Mouse (Mus musculus) forebrain, embryonic 16.5 days (tissue): ENCODE results near the gene Cd22. TPM values are rescaled to one million over a fixed set of nuclear protein-coding genes. Genes with fewer than 3 reads are reported as not detected.
A peak's percentile ranks its signal among the peaks of the same experiment; 100 is the strongest.

Experiments
- ATAC-seq: fragments of 200-750 bp; cut with Nextera tagmentation; 2 replicates; pipeline ENCODE4 v1.8.0; 2017; ENCODE audit warnings: mild to moderate bottlenecking, moderate library complexity
- H3K27ac ChIP-seq: fragments of 300-500 bp; sonication (generic); 2 replicates; pipeline ENCODE4 v1.5.1; 2014; ENCODE audit warnings: low read length, control low read depth
- H3K27me3 ChIP-seq: fragments of 300-500 bp; sonication (generic); replicated peaks from 2 replicates; pipeline ENCODE4 v1.6.1; 2014; ENCODE audit warnings: low read length; ENCODE audit not compliant: control insufficient read depth, insufficient read depth
- H3K36me3 ChIP-seq: fragments of 300-500 bp; sonication (generic); 2 replicates; pipeline ENCODE4 v1.6.1; 2014; ENCODE audit not compliant: control insufficient read depth, insufficient read depth
- H3K4me1 ChIP-seq: fragments of 300-500 bp; sonication (generic); replicated peaks from 2 replicates; pipeline ENCODE4 v1.6.1; 2014; ENCODE audit warnings: low read length; ENCODE audit not compliant: control insufficient read depth, insufficient read depth
- H3K4me2 ChIP-seq: fragments of 300-500 bp; sonication (generic); 2 replicates; pipeline ENCODE4 v1.6.1; 2014; ENCODE audit warnings: mild to moderate bottlenecking, low read length, control low read depth
- H3K4me3 ChIP-seq: fragments of 300-500 bp; sonication (generic); replicated peaks from 2 replicates; pipeline ENCODE4 v1.5.1; 2014; ENCODE audit warnings: mild to moderate bottlenecking, low read length, control low read depth
- H3K9ac ChIP-seq: fragments of 300-500 bp; sonication (generic); replicated peaks from 2 replicates; pipeline ENCODE4 v1.6.1; 2014; ENCODE audit warnings: low read depth, low read length, control low read depth
- H3K9me3 ChIP-seq: fragments of 300-500 bp; sonication (generic); 2 replicates; pipeline ENCODE4 v1.6.1; 2016; ENCODE audit warnings: low read length; ENCODE audit not compliant: control insufficient read depth
- WGBS: fragments of 180-500 bp; shearing (Covaris S2); extraction: QIAGEN DNeasy Blood & Tissue Kit; methylation state at CpG from one replicate; pipeline ENCODE4 v1.1.7; 2014; 5-methylcytosine and 5-hydroxymethylcytosine counted together
- polyA plus RNA-seq: library from polyadenylated mRNA; unstranded; fragments of >200 nt; fragmentation: Nextera tagmentation; extraction: Ambion mirVana; gene quantifications from 2 replicates; pipeline ENCODE4 v1.2.1, GENCODE M21; 2015

Cd22 gene
- polyA plus RNA-seq, 1 experiment from 2014 or later: 0.25 TPM

GRCm38 (mm10) chr7:30851421-30851820, 28.7 kb downstream of the Cd22 start:
- 79% methylated on average over 1 of the region's 1 CpGs for WGBS
- no peaks in the 10 kb centered on the region for H3K36me3 ChIP-seq
- no peak overlapping the region for H3K9ac ChIP-seq
- 0 out of 2 replicates have a peak, but pooled peaks cover 2% of the 10 kb centered on the region for H3K27me3 ChIP-seq
- no peak overlapping the region for H3K4me3 ChIP-seq
- H3K4me1 ChIP-seq: no peaks in the 10 kb centered on the region
- no peak overlapping the region for H3K4me2 ChIP-seq
- no peak overlapping the region for H3K27ac ChIP-seq
- H3K9me3 ChIP-seq: no peaks in the 10 kb centered on the region
- no peak for ATAC-seq

- ATAC-seq: no peak
- 69% methylated on average over 6 of the region's 6 CpGs for whole genome bisulfite sequencing
- Histone ChIP-seq H3K27me3 (0 out of 2 replicates have a peak, but pooled peaks cover 2% of the 10 kb centered on the region), H3K4me1 (no peaks in the 10 kb centered on the region), H3K9me3 (no peaks in the 10 kb centered on the region), H3K27ac (no peak overlapping the region), H3K36me3 (no peaks in the 10 kb centered on the region), H3K4me2 (no peak overlapping the region), H3K4me3 (no peak overlapping the region), H3K9ac (no peak overlapping the region)
Measured at GRCm38 (mm10) chr7:30847934-30848333, 32.2 kb downstream of the Cd22 start.

- ATAC-seq: no peak
- Histone ChIP-seq H3K4me2 (no peak overlapping the region), H3K27me3 (0 out of 2 replicates have a peak, but pooled peaks cover 2% of the 10 kb centered on the region), H3K4me1 (no peaks in the 10 kb centered on the region), H3K36me3 (no peaks in the 10 kb centered on the region), H3K9me3 (no peaks in the 10 kb centered on the region), H3K27ac (no peak overlapping the region), H3K4me3 (no peak overlapping the region), H3K9ac (no peak overlapping the region)
- 74% methylated on average over 5 of the region's 5 CpGs for WGBS
Measured at GRCm38 (mm10) chr7:30847386-30847785, 32.8 kb downstream of the Cd22 start.

- Histone ChIP-seq H3K4me1 (no peaks in the 10 kb centered on the region), H3K4me3 (no peak overlapping the region), H3K9ac (no peak overlapping the region), H3K9me3 (no peaks in the 10 kb centered on the region), H3K36me3 (no peaks in the 10 kb centered on the region), H3K4me2 (no peak overlapping the region), H3K27me3 (no peaks in the 10 kb centered on the region), H3K27ac (no peak overlapping the region)
- WGBS: 81% methylated on average over 2 of the region's 2 CpGs
- ATAC-seq: no peak
Measured at GRCm38 (mm10) chr7:30846505-30847053, 33.6 kb downstream of the Cd22 start.

- Histone ChIP-seq H3K27me3 (no peaks in the 10 kb centered on the region), H3K27ac (peak overlapping the region; percentile 39; the same call in 1 of the 2 replicates), H3K4me1 (no peaks in the 10 kb centered on the region), H3K4me2 (no peak overlapping the region), H3K9me3 (no peaks in the 10 kb centered on the region), H3K9ac (no peak overlapping the region), H3K36me3 (no peaks in the 10 kb centered on the region), H3K4me3 (no peak overlapping the region)
- peak; percentile 75 for ATAC-seq
- WGBS: 42% methylated on average over 7 of the region's 7 CpGs
Measured at GRCm38 (mm10) chr7:30844676-30845297, 35.4 kb downstream of the Cd22 start.

- Histone ChIP-seq H3K4me3 (no peak overlapping the region), H3K9ac (no peak overlapping the region), H3K36me3 (no peaks in the 10 kb centered on the region), H3K4me2 (no peak overlapping the region), H3K27me3 (no peaks in the 10 kb centered on the region), H3K27ac (no peak overlapping the region), H3K4me1 (no peaks in the 10 kb centered on the region), H3K9me3 (no peaks in the 10 kb centered on the region)
- no peak for ATAC-seq
- 86% methylated on average over 5 of the region's 5 CpGs for WGBS
Measured at GRCm38 (mm10) chr7:30842092-30842491, 38.0 kb downstream of the Cd22 start.

GRCm38 (mm10) chr7:30841379-30841778, 38.8 kb downstream of the Cd22 start:
- H3K27me3 ChIP-seq: no peaks in the 10 kb centered on the region
- no peak overlapping the region for H3K27ac ChIP-seq
- 68% methylated on average over 4 of the region's 4 CpGs for WGBS
- no peak for ATAC-seq
- H3K9ac ChIP-seq: no peak overlapping the region
- H3K36me3 ChIP-seq: no peaks in the 10 kb centered on the region
- no peaks in the 10 kb centered on the region for H3K4me1 ChIP-seq
- H3K4me2 ChIP-seq: no peak overlapping the region
- no peak overlapping the region for H3K4me3 ChIP-seq
- H3K9me3 ChIP-seq: no peaks in the 10 kb centered on the region

GRCm38 (mm10) chr7:30840306-30840705, 39.8 kb downstream of the Cd22 start:
- Histone ChIP-seq H3K27me3 (no peaks in the 10 kb centered on the region), H3K4me2 (no peak overlapping the region), H3K9me3 (no peaks in the 10 kb centered on the region), H3K27ac (no peak overlapping the region), H3K4me1 (no peaks in the 10 kb centered on the region), H3K4me3 (no peak overlapping the region), H3K9ac (no peak overlapping the region), H3K36me3 (no peaks in the 10 kb centered on the region)
- 58% methylated on average over 3 of the region's 3 CpGs for WGBS
- no peak for ATAC-seq

- H3K9ac ChIP-seq: no peak overlapping the region
- ATAC-seq: no peak
- H3K4me1 ChIP-seq: no peaks in the 10 kb centered on the region
- H3K4me3 ChIP-seq: no peak overlapping the region
- no peak overlapping the region for H3K27ac ChIP-seq
- H3K36me3 ChIP-seq: no peaks in the 10 kb centered on the region
- no peaks in the 10 kb centered on the region for H3K27me3 ChIP-seq
- no peak overlapping the region for H3K4me2 ChIP-seq
- H3K9me3 ChIP-seq: no peaks in the 10 kb centered on the region
Measured at GRCm38 (mm10) chr7:30837277-30837676, 42.9 kb downstream of the Cd22 start.
